Comparison of ENCODE assay signal across 16 mouse cellular contexts in genomic region chr9:9207251-9207650, GRCm38 (mm10). TPM values are rescaled to one million over a fixed set of nuclear protein-coding genes. Genes with fewer than 3 reads are reported as not detected.
"Had no signal": no experiment of that assay in that cellular context is flagged by ENCODE, and none has a peak within 500 bp of the region (broad histone marks: within the 10 kb centered on the region; RNA-seq: fewer than 3 reads in every experiment).

No protein-coding gene starts in this region.

- H3K9ac ChIP-seq: liver, embryonic 13.5 days; lung, embryonic 14.5 days; midbrain, embryonic 12.5 days; midbrain, embryonic 15.5 days; neural tube, embryonic 12.5 days; neural tube, embryonic 15.5 days had no signal

- DNase-seq: kidney, adult 18-20 months; kidney, postnatal 10 days; kidney, postnatal 36 days; liver, embryonic 13.5 days; retina, postnatal 1 day; right cerebral cortex, postnatal 25 days; thymus, adult 18-20 months; thymus, postnatal 14 days; thymus, postnatal 4 days had no signal

- H3K27ac ChIP-seq: liver, embryonic 13.5 days; macrophage; midbrain, embryonic 12.5 days; midbrain, embryonic 15.5 days; neural tube, embryonic 12.5 days; neural tube, embryonic 15.5 days had no signal

- H3K9me3 ChIP-seq: liver, embryonic 13.5 days; midbrain, embryonic 12.5 days; midbrain, embryonic 15.5 days; neural tube, embryonic 12.5 days; neural tube, embryonic 15.5 days had no signal

- H3K4me2 ChIP-seq: liver, embryonic 13.5 days; lung, embryonic 14.5 days; midbrain, embryonic 12.5 days; midbrain, embryonic 15.5 days; neural tube, embryonic 12.5 days; neural tube, embryonic 15.5 days had no signal

- H3K36me3 ChIP-seq: liver, embryonic 13.5 days; midbrain, embryonic 12.5 days; midbrain, embryonic 15.5 days; neural tube, embryonic 12.5 days; neural tube, embryonic 15.5 days had no signal

- H3K4me3 ChIP-seq: liver, embryonic 13.5 days; midbrain, embryonic 12.5 days; midbrain, embryonic 15.5 days; neural tube, embryonic 12.5 days; neural tube, embryonic 15.5 days had no signal

- ATAC-seq: lung, postnatal 0 days; midbrain, embryonic 15.5 days had no signal

- H3K4me1 ChIP-seq: midbrain, embryonic 12.5 days; midbrain, embryonic 15.5 days; neural tube, embryonic 12.5 days; neural tube, embryonic 15.5 days had no signal

- H3K27me3 ChIP-seq: liver, embryonic 13.5 days; midbrain, embryonic 12.5 days; midbrain, embryonic 15.5 days; neural tube, embryonic 12.5 days; neural tube, embryonic 15.5 days had no signal

RNA-seq across cellular contexts. Expression of gene Arhgap42, which starts 31.6 kb away (rescaled TPM):
- polyA plus RNA-seq: macrophage had no signal
